Mouse (Mus musculus) left cerebral cortex, adult 18-20 months (tissue): ENCODE measurements around the gene Adgrb3. TPM values are rescaled to one million over a fixed set of nuclear protein-coding genes. Genes with fewer than 3 reads are reported as not detected.
A peak's percentile ranks its signal among the peaks of the same experiment; 100 is the strongest.

Experiments
- DNase-seq, 2 experiments: peaks; one replicate each; pipeline ENCODE4 v3.0.0; 2021 to 2022; ENCODE audit warnings: low spot score in 2 of 2, mixed read lengths in 1 of 2
- long read RNA-seq, 2 experiments: library from polyadenylated mRNA; stranded (forward); transcript quantifications; one replicate each; pipeline ENCODE4 v2.0.0; 2021
- total RNA-seq, 2 experiments: library from RNA; stranded (reverse); gene quantifications; 2 replicates each; pipeline ENCODE4 v1.2.3; 2021

Adgrb3 gene
- total RNA-seq: 10 to 100 TPM; 91.4 to 92.2 TPM
- long read RNA-seq, experiment 1, transcript Adgrb3-203 (16 exons, 2,953 nt): major isoform, 5 of 37 reads
- long read RNA-seq, experiment 1, partial matches to known transcripts: 21 of 37 reads
- long read RNA-seq, experiment 1, other reads (novel, unspliced or antisense): 11 of 37 reads
- long read RNA-seq, experiment 2, partial matches to known transcripts: 16 of 22 reads
- long read RNA-seq, experiment 2, other reads (novel, unspliced or antisense): 5 of 22 reads

DNA sequence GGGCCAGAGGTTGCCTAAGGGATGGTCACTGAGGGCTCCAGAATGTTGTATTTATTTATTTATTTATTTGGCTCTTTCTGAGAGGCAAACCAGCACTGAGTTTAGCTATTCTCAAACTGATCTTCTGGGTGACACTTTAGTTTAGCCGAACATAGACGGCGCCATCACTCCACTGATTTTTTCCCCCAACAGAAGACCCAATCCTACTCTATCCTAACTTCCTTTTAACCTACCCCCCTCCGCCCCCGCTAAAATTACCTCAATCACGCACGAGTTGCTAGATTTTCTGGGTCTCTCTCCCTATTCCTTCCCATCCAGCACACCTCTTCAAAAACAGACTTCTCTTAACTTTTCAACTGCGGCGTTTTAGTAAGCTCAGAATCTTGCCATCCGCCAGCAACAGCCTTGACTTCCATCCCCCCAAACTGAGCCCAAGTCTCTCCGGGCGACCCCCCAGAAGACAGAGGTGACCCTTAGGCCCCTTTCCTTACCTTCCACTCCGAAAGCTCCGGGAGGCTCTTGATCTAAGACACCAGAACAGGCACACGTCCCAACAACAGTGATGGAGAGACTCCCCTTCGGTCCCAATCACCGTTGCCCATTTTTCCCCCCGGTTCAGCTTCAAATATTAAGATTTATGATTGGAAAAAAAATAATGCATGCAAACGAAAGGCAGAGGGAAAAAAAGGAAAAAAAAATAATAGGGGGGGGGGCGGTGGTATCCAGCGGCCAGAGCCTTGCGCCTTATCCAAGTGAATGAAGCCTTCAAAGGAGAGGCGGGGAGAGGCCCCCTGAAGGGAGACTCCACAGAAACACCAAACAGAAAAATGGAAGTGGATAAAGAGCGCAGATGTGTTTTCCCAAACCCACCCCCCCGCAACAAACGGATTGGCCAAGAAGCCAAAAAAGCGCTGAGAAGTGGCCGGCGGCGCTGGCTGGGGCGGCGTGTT lies at the start of gene Adgrb3:
TSS of gene Adgrb3 (minus strand) at position 737 of the 950 bp plus-strand sequence.
- DNase-seq: peak; percentile 27 to 41

DNA sequence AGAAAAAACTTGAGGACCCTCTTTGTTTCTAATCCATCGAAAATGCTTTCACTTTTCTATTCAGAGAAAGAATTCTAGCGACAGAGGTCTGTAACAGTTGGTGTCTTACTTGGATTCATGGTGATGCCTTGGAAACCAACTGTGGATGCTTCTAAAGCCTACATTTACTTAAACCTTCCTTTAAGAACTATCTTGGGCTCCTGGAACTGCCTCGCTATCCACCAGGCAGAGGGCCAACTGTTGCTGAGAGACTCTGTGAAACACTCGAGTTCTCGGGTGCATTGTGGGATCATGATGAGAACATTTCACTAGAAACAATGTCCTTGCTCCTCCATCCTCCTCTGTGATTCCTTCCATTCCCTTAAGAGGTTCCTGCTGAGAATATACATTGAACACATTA lies 48.0 kb upstream of the Adgrb3 start:
- peak in 1 of 2 experiments; percentile 22 for DNase-seq

DNA sequence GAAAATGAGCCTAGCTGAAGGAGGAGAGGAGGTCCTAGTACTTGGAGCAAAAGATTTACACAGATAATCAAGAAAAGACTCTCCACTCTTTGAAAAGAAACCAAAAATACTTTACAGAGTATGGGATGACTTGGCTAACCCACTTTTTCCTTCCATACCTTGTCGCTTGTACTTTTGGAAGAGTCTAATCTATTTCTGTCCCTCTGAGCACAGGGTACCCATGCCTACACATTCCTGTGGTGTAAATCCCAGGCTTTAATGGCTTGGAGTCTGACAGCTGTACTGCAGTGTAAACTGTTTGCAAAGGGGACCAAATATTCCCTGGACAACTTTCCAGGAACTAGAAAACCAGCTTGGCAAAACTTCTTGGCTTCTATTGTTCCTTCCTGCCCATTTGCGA lies 28.0 kb upstream of the Adgrb3 start:
- DNase-seq: no peak

DNA sequence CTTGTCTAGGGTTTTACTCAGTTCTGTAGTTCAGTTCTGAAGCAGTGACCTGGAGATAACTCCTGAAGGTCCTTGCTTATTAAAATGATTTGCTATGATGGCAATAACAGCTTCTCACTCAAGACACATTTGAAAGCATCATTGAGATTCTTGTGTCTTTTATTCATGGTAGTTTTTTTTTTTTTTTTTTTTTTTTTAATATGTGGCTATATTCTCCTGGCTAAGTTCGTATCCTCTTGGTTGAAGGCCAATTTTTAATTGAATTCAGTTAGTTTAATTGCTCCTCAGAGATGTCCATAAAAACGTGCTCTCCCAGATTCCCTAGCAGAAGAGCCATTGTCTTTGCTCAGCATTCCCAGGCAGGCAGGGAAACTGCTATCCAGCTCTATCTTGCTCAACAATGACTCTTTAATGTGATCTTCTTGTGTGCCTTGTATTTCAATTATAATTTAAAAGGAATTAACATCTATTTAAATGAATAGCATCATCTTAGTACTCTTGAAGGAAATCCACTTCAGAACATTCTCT lies 25.0 kb upstream of the Adgrb3 start:
- DNase-seq: no peak

DNA sequence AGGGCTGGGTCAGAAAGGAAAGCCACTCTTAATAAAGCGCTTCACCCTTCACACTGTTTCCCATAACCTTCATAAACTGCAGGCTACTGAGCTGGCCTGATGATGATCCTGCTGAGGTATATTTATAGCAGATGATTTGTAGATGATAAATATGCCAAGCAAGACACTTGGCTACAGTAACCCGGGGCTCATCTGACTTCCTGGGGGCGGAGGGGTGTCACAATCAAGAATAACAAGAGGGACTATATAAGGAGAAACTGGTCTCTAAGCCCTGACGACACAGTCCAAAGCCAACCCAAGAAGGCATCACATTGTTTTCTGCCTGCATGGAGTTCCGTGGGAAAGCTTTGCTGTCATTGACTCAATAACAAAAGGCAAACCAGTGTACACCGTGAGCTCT lies 2.8 kb upstream of the Adgrb3 start:
- no peak for DNase-seq

DNA sequence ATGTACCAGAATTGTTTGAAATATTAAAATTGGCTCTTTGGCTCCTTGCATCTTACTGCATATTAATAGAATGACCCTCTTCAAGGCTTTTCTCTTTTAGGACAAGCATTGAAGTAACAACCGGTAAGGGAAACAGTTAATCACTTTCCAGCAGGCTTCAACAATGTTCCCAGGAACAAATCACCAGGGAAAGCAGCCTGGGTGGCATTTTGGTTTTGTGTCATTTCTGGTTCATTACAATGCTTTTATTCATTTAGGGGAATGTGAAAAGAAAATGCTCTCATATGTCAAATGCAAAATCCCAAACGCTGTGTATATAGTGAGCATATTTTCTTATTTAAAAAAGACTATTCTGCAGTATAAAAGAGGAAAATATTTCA lies 2.0 kb upstream of the Adgrb3 start:
- no peak for DNase-seq

DNA sequence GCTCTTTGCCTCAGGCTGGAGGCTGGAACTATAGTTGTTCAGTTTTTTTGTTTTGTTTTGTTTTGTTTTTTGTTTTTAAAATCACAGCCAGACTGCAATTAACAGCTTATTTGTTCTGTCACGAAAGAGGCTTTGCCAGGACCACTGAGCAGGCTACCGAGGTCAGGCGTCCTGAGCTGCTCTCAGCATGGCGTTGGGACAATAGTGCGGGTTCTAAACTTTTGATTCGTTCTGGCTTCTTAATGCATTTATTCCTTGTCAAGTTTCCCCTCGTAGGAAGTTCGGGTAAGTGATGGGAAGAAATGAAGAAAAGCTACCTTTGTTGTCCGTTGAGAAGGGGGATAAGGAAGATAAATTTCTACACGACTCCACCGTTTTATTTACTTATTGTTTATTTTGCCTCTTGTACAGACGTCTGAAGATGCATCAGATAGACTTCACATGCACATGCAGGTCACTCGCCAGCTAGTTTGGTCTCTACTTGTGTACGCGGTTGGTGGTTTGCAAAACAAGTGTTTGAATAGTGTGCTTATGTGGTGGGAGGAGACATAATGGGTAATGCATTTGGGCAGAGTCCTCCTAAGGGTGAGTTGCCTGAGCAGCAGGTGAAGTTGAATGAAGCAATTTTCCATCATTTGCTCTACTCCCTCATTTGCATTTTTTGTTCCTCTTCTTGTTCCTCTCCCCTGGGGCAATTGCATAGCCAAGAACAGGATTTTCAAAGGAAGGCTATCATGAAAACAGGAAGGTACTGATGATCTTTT lies 1.4 kb upstream of the Adgrb3 start:
- peak in 1 of 2 experiments; percentile 11 for DNase-seq

DNA sequence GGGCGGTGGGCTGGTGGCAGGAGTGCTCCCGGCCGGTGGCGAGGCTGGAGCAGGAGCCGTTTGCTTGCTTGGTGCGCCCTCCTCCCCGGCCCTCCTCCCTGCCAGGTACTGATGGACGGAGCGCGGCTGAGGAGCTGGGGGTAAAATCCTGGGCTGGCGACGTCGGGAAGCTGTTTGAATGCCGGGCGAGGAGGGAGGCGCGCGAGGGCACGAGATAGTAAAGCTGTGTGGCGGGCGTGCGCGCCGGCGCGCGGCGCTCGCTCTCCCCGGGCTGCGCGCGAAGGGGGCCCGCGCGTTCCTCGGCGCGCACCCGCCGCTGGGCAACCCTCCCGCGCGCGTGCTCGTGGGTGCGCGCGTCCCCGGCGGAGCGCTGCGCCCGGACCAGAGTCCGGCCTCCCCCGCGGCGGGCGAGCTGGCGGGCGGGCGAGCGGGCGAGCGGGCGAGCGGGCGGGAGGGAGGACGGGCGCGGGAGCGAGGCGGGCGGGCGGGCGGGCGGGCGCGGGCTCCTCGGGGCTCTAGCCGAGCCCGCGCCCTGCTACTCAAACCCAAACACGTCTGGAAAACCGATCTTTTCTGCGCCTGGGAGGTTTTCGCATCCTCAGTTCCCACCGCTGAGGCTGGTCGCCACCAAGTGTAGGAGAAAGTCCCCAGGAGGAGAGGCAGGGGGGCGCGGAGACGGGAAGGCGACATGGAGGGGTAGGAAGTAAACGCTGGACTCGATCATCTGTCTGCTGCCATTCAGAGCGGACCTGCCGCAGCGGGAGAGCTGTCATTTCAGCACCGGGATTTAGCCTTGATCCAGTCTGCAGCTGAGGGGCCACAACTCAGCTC lies 629 bp upstream of the Adgrb3 start:
- DNase-seq: peak; percentile 68 to 83

DNA sequence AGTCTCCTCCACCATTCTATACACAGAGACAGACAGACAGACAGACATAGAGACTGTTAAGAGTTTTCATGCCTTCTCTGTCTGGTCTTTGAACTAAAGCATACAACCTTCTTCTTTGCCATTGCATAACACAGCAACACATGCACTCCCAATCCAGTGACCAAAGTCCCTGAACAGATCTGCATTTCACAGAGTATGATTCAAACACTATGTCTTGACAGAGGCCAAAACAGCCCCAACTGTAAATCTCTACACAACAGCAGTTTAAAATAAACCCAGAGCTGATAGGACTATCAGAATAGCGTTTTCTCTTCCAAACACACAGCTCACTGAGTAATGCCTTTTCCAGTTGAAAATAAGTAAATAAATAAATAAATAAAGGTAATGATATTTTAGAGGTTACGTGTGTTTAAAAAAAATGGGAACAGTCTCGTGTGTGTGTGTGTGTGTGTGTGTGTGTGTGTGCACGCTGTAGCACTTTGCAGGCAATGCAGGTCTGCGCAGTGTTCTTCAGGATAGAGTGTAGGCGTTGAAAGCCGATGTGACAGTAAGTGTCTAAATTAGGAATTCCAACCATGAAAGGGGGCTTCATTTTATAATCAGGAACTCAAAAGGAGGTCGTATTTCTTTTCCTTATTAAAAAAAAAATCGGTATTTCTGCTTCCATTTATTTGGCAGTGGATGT lies 1.3 kb downstream of the Adgrb3 start:
- DNase-seq: peak; percentile 26 to 45

DNA sequence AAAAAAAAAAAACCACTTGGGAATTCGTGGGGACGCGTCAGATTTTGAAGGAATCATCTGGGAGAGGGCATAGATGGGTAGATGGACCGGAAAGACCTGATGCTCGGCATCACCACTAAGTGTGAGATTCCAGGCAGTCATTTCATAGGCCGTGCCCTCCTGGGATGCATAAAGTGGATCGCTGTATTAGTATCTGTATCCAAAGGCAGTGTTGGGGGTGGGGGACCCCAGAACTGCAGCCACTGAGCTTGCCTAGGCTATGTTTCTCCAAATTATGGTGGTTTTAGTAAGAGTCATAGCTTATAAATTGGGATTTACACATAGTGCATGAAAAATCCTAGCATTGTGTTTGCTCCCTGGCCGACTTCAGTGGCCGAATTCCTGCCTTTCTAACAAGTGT lies 2.1 kb downstream of the Adgrb3 start:
- DNase-seq: peak in 1 of 2 experiments; percentile 32

DNA sequence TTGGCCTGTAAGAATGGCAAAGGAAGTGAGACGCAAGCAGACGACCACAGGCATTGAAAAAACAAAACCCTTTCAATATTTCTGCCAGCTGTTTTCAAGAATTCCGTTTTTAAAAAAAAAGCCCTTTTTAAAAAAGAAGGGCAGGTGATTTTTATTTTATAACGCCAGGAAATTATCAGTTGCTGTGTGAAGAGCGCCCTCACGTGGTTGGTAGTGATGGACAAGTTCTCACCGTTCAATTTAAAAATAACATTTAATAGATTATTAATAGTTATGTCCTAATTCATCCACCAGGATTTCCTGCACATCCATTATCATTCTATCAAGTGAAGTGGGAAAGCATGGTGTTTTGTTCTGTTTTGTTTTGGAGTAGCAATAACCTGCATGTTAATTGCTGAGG lies 2.7 kb downstream of the Adgrb3 start:
- DNase-seq: peak; percentile 68 to 72

DNA sequence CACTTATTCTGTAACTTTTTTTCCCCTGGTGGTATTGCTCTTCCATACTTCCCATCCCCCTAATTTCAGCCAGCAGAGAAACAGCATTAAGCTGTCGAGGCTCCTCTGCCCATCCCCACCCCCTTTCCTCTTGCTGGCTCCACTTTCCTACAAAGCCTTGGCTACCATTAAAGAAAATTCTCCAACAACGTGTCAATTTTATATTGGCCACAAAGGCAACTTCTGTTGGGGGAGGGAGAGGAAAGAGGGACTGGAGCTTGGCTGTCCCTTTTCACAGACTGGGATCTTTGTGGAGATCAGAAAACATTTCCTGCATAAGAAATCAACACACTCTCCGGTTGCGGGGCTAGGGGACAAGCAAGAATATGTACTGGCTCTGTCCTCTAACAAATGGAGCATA lies 4.9 kb downstream of the Adgrb3 start:
- DNase-seq: peak in 1 of 2 experiments; percentile 26

DNA sequence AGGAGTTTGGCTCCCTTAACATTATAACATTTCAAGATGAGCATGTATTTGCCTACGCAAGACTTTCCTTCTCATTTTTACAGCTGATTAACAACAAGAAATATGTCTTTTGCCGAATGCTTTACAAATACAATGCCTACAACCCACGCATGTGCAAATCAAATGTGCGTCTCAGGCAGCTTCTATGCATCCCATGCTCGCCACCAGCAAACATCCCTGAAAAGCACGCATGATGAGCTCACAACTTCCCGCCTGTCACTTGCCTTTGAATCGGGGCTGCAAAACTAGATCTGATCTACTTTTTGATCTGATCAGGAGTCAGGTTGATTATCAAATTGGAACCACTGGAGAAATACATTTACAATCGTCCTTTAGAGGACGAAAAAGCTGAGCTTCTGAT lies 5.5 kb downstream of the Adgrb3 start:
- DNase-seq: peak; percentile 19 to 26

DNA sequence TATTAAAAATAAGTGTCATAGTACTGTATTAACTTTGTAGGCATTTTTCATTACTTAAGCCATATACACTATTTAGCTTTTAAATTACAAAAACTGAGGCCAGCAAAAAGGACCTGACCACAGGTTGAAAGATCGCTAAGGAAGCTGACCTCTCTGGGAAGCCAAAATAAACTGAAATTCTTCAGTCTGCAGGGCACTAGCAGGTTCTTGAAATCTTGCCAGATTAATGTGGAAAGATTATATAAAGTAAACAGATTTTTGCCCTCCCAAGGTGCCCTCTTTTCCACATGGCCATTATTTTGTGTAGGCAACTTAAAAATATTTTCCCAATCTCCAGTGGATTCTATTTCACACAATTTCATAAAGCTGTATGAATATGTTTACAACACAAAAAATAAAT lies 14.0 kb downstream of the Adgrb3 start:
- DNase-seq: no peak

DNA sequence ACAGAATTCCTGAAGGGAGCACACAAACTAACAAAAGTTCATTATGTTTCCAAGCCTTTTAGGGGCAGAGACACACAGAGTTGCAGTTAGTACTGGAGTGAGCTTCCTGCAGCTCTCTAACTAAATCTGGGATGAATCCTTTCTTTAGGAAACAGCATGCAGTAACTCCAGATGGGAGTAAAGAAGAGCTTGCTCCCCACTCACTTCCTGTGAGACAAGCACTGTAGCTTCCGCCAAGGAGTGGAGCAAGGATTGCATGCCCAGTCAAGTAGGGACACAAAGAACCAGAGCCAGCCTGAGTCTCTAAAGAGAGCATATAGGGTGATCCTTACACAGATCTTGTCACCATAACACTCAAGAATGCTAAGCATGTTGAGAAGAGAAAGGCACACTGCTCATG lies 50.7 kb downstream of the Adgrb3 start:
- DNase-seq: no peak

DNA sequence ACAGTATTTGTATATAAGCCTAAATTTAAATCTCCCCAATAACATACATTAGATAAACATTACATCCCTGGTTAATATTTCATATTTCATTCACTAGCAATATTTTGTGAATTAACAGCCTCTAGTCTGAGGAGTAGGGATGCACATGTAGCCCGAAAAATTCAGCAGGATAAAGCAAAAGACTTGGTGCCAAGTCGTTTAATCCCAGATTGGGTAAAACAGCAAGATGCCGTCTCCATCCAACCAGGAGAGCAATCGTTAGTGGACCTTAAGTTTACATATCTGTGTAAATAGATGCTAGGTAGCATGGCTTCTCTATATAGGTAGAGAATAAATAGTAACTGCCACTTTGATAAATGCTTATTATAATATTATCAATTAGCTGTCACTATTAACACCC lies 52.0 kb downstream of the Adgrb3 start:
- DNase-seq: no peak

DNA sequence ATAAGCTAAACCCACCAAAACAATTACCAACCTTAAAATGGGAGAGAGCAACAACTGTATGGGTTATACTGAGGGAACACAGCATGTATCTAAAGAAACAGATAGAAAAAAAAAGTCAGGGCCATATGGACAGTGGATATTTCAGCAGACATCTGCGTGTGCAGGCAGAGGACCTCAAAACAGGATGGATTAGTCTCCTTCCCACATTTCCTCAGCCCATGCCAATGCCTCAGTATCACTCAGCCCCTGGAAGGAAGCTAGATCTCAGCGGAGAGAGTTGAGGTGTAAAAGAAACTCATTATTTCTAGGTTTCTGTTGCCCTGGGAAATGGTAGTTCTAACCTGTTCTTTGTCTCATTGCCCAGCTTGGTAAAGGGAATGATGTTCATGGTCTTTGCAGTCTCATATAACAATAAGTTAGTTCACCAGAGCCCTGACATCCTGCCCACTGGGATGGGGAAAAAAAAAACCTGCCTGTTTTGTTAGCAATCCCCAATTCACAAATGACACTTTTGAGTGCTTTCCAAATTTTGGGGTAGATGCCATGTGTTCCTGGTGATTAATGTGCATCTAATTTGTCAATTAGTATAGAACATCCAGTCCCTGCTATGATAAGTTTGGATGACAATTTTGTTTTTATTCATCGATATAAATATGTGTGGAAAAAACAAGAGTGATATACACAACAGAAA lies 53.9 kb downstream of the Adgrb3 start:
- DNase-seq: no peak

DNA sequence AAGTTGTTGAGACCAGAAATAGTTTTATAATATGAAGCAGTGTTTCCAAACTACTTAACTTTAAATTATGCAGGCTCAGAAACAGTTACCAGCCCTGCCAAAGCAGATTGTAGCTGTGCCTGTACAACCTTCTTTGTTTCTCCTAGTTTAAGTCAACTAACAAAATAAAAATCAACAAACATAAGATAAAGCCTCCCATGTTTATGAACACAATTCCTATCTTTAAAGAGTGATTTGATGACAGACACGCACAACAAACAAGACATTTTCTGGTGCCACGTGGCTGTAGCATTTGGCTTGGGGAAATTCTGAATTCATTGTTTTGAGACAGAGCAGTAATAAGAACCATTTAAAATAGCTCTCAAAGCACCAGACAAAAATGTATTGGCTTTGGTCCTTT lies 60.5 kb downstream of the Adgrb3 start:
- DNase-seq: no peak

DNA sequence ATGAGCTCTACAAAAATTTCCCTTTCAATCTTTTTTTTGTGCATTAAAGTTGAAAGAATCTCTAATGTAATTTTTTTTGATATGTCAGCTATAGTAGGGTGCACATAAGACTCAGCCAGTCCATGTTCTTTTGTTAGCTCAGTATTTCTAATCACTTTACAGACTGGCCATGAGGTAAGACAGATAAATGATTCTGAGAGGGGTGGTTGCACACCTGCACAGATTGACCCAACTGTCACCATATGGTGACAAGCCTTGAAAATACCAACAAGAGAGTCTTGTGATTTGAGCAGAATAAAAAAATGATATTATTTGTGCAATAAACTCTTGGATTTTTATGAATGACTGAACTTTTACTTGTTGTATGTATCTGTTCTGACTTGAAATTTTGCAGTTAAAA lies 74.2 kb downstream of the Adgrb3 start:
- no peak for DNase-seq
